Mouse (Mus musculus): Measurements from ENCODE around the gene Accsl. TPM values are rescaled to one million over a fixed set of nuclear protein-coding genes. Genes with fewer than 3 reads are reported as not detected.
A peak's percentile ranks its signal among the peaks of the same experiment; 100 is the strongest.

Gene Accsl
- total and polyA plus RNA-seq, 3 experiments: 0.30 to 0.63 TPM; not detected in 1

GRCm38 (mm10) chr2:93849505-93850089, 19.4 kb downstream of the Accsl start, which contains the start of gene Accs (continued):
- TF ChIP-seq USF2 (conservative IDR thresholded peaks at IDR 0.05; ENCODE audit: low read depth, low read length) (no peak), SMC3 (IDR thresholded peaks at IDR 0.05; ENCODE audit: low read depth, low read length) (no peak), USF1 (IDR thresholded peaks at IDR 0.05; ENCODE audit: low read depth, low read length) (no peak), NRF1 (IDR thresholded peaks at IDR 0.05; ENCODE audit: low read depth, low read length) (0 out of 2 replicates have a peak, but pooled peaks have one; percentile 15), MAFK (IDR thresholded peaks at IDR 0.05; ENCODE audit: insufficient replicate concordance, low read length) (no peak), CTCF (conservative IDR thresholded peaks at IDR 0.05 in 1 of 2, IDR thresholded peaks at IDR 0.05 in 1 of 2; ENCODE audit: low read depth in 2 of 2, low read length in 2 of 2) (peak in 1 of 2 experiments; percentile 32; a peak in 2 of 4 replicates), PAX5 (IDR thresholded peaks at IDR 0.05; ENCODE audit: low read length) (no peak), SIN3A (IDR thresholded peaks at IDR 0.05; ENCODE audit: low read length) (peak; percentile 63; the same call in 1 of the 2 replicates), RCOR1 (conservative IDR thresholded peaks at IDR 0.05; ENCODE audit: low read depth, low read length) (no peak)

GRCm38 (mm10) chr2:93841349-93841748, 27.6 kb downstream of the Accsl start:
- in situ Hi-C loops (cut with MboI; ENCODE audit: low pct_ligation_motif_present, low pct_unique_long_range_greater_than_20kb, low sequenced_read_pairs): no loop called here
- DNase-seq (ENCODE audit: extremely low read depth): no peak
- no peak overlapping the region for H3K27ac ChIP-seq (ENCODE audit: insufficient read depth, low read depth)
- H3K9ac ChIP-seq (ENCODE audit: insufficient read depth, low read depth): no peak overlapping the region
- no peak overlapping the region for H3K4me2 ChIP-seq (ENCODE audit: insufficient read depth, low read depth, poor library complexity, severe bottlenecking)
- H3K4me1 ChIP-seq (ENCODE audit: control insufficient read depth in 1 of 2, insufficient read depth in 2 of 2): no peaks in the 10 kb centered on the region
- dilution Hi-C loops (cut with MboI; ENCODE audit: extremely low pct_ligation_motif_present, extremely low pct_unique_long_range_greater_than_20kb, low sequenced_read_pairs): no loop called here
- TF ChIP-seq ELF1 (IDR thresholded peaks at IDR 0.05; ENCODE audit: low read depth, low read length): no peak
- no peaks in the 10 kb centered on the region for H3K27me3 ChIP-seq (replicated peaks)
- H3K9me3 ChIP-seq (replicated peaks; ENCODE audit: low read length): peaks cover 1% of the 10 kb centered on the region
- H3K36me3 ChIP-seq (replicated peaks in 1 of 2; ENCODE audit: control insufficient read depth in 1 of 2, insufficient read depth in 1 of 2, low read length in 1 of 2): peaks cover 13 to 80% of the 10 kb centered on the region in 2 experiments
- no peak overlapping the region for H3K4me3 ChIP-seq (replicated peaks in 1 of 3; ENCODE audit: low read depth in 2 of 3, low read length in 2 of 3, poor library complexity in 1 of 3)
- H3K79me2 ChIP-seq (replicated peaks; ENCODE audit: control insufficient read depth, extremely low read depth, insufficient read depth, poor library complexity, severe bottlenecking): no peaks in the 10 kb centered on the region

- Histone ChIP-seq H3K79me2 (replicated peaks; ENCODE audit: control insufficient read depth, extremely low read depth, insufficient read depth, poor library complexity, severe bottlenecking) (no peaks in the 10 kb centered on the region), H3K36me3 (replicated peaks in 1 of 2; ENCODE audit: control insufficient read depth in 1 of 2, insufficient read depth in 1 of 2, low read length in 1 of 2) (peaks cover 13 to 83% of the 10 kb centered on the region in 2 experiments), H3K4me2 (ENCODE audit: insufficient read depth, low read depth, poor library complexity, severe bottlenecking) (no peak overlapping the region), H3K9me3 (replicated peaks; ENCODE audit: low read length) (peaks cover 1% of the 10 kb centered on the region), H3K9ac (ENCODE audit: insufficient read depth, low read depth) (no peak overlapping the region), H3K27ac (ENCODE audit: insufficient read depth, low read depth) (no peak overlapping the region), H3K27me3 (replicated peaks) (no peaks in the 10 kb centered on the region), H3K4me3 (replicated peaks in 1 of 3; ENCODE audit: low read depth in 2 of 3, low read length in 2 of 3, poor library complexity in 1 of 3) (no peak overlapping the region), H3K4me1 (ENCODE audit: control insufficient read depth in 1 of 2, insufficient read depth in 2 of 2) (no peaks in the 10 kb centered on the region)
- no peak for DNase-seq (ENCODE audit: extremely low read depth)
- TF ChIP-seq CHD1 (IDR thresholded peaks at IDR 0.05; ENCODE audit: low read depth, low read length) (no peak), EP300 (IDR thresholded peaks at IDR 0.05; ENCODE audit: low read length) (no peak), ELF1 (IDR thresholded peaks at IDR 0.05; ENCODE audit: low read depth, low read length) (no peak), PAX5 (IDR thresholded peaks at IDR 0.05; ENCODE audit: low read length) (no peak), E2F4 (IDR thresholded peaks at IDR 0.05; ENCODE audit: insufficient replicate concordance, low read depth, low read length) (no peak), JUN (IDR thresholded peaks at IDR 0.05; ENCODE audit: insufficient read depth, low read depth, low read length) (no peak), CTCF (conservative IDR thresholded peaks at IDR 0.05 in 1 of 2, IDR thresholded peaks at IDR 0.05 in 1 of 2; ENCODE audit: low read depth in 2 of 2, low read length in 2 of 2) (no peak), BHLHE40 (IDR thresholded peaks at IDR 0.05; ENCODE audit: low read depth, low read length) (no peak), MXI1 (IDR thresholded peaks at IDR 0.05; ENCODE audit: low read depth, low read length) (no peak), MYC (IDR thresholded peaks at IDR 0.05; ENCODE audit: low read depth, low read length) (no peak), ZC3H11A (IDR thresholded peaks at IDR 0.05; ENCODE audit: low read depth, low read length) (no peak), SMC3 (IDR thresholded peaks at IDR 0.05; ENCODE audit: low read depth, low read length) (no peak), ZMIZ1 (IDR thresholded peaks at IDR 0.05; ENCODE audit: low read depth, low read length) (no peak), POLR2AphosphoS2 (IDR thresholded peaks at IDR 0.05; ENCODE audit: low read depth, low read length) (no peak), HCFC1 (IDR thresholded peaks at IDR 0.05; ENCODE audit: low read depth, low read length) (no peak), UBTF (IDR thresholded peaks at IDR 0.05; ENCODE audit: low read depth, low read length) (no peak), JUND (conservative IDR thresholded peaks at IDR 0.05; ENCODE audit: low read depth, low read length) (no peak), RAD21 (IDR thresholded peaks at IDR 0.05; ENCODE audit: low read depth, low read length) (no peak), MAZ (IDR thresholded peaks at IDR 0.05; ENCODE audit: low read depth, low read length) (no peak)
- in situ Hi-C loops (cut with MboI; ENCODE audit: low pct_ligation_motif_present, low pct_unique_long_range_greater_than_20kb, low sequenced_read_pairs): no loop called here
- dilution Hi-C loops (cut with MboI; ENCODE audit: extremely low pct_ligation_motif_present, extremely low pct_unique_long_range_greater_than_20kb, low sequenced_read_pairs): no loop called here
These were observed 28.8 kb downstream of the Accsl start for GRCm38 (mm10) chr2:93840109-93840508.
